Mouse (Mus musculus): Measurements from ENCODE around the gene Cela3b.
"Not testable (repeated sequence)": the region's sequence is repeated elsewhere in the genome, so short reads cannot be mapped to it uniquely, and the experiment has no call there.

The Cela3b gene

GRCm38 (mm10) chr4:137461981-137462690 is 31.8 kb upstream of the Cela3b start:
- DNase-seq (ENCODE audit: low spot score), result no peak

DNA sequence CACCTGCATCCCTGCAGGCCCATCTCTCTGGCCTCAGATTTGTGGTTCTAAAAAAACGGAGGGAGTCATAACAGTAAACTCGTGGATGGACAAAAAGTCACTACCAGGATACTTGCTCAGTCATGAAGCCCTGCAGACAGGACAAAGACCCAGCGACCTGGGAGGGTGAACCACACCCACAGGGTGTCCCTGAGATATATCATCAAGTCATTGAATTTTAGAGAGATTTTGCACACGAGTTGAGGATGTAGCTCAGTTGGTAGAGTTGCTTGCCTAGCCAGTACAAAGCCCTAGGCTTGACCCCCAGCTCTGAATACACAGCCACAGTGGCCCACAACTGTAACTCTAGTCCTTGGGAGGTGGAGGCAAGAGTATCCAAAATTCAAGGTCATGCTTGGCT is 30.9 kb upstream of the Cela3b start:
- DNase-seq (ENCODE audit: low spot score), result no peak

GRCm38 (mm10) chr4:137460676-137461075 is 30.3 kb upstream of the Cela3b start:
- no peak for DNase-seq (ENCODE audit: low spot score)

DNA sequence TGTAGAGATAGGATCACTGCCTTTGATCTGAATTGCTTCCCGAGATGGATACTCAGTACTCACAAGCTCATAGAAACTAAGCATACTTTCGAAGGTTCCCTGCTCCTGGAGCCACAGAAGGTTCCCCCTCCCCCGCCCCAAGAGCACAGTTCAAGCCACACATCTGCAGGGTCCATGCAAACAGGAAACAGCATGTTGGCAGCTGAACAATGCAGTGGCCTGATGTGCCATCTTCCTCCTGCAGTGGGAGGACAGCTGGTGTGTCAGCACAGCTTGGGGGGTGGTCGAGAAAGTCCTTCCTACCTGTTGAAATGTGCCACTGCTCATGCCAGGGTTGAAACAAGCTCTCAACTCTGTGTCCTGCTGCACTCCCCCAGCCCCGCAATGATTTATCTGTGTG is 28.5 kb upstream of the Cela3b start:
- DNase-seq (ENCODE audit: low spot score), result no peak

DNA sequence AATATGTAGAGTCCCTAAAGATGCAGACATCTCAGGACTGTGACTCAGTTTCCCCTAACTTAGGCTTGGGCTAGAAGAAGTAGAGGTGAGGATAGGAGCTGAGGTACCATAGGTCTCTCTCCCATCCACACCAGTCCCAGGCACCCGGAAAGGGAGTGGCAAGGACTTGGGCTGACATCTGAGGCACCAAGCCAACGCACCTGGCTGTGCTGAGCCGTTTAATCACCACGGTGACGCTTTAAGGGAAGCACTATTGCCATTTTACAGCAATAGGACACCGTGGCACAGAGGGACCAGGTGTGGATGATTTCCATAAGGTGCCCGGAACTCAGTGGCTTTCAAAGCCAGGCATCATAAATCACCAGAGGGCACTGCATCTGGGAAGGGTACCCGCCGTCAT is 28.0 kb upstream of the Cela3b start:
- no peak for DNase-seq (ENCODE audit: low spot score)

DNA sequence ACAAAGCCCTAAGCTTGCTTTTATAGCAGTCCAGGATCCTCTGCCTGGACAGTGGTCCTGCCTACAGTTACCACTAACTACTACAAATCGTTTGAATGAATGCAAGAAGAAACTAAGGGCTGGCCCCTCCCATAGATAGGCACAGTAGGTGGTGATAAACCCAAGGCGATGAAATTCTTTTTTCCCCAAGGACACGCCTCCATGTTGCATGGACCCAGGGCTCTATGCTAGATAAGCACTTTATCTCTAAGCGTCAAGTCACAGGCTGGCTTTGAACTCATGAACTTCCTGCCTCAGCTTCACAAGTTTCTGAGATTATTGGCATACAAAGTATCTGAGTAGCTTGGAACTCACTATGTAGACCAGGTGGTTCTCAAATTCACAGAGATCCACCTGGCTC is 27.0 kb upstream of the Cela3b start:
- DNase-seq (ENCODE audit: low spot score), result no peak

DNA sequence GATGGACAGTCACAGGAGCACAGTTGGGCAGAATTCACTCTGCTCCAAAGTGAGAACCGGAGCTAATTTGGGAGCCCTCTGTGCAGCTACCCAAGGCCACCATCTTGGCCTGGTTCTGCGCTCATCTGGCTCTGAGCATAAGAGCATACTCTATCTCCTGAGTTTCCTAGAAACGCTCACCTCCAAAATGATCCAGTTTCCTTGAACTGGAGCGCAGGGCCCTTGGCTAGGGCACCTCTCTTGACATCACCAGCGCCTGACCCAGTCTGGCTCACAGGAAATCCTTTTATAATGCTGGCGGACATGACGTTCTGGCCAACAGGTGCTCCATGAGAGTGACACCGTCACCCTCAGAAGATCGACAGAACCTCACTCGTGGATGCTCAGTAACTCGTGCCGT is 26.2 kb upstream of the Cela3b start:
- no peak for DNase-seq (ENCODE audit: low spot score)

DNA sequence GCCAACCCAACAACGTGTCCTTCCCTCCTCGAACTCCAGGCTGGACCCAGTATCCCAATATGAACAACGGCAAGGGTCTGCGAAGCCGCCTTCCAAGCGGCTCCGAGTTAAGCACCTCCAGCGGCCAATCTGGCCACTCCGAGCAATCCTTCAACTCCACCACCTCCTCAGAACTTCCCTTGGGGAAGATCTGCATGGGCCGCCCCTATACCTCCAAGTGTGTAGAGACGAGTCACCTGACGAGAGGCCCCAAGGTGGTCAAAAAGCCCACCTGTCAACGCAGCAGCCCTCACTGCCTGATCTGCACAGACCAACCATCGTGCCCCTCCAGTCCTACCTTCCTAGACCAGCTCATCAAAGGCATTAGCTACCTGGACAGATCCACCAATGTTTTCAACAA is 24.2 kb upstream of the Cela3b start:
- no peak for DNase-seq (ENCODE audit: low spot score)

- DNase-seq (ENCODE audit: low spot score), result no peak
Measured at GRCm38 (mm10) chr4:137453234-137453767, 23.0 kb upstream of the Cela3b start, which contains the start of gene 1700013G24Rik. 1700013G24Rik (plus strand) TSS chr4:137453284.

DNA sequence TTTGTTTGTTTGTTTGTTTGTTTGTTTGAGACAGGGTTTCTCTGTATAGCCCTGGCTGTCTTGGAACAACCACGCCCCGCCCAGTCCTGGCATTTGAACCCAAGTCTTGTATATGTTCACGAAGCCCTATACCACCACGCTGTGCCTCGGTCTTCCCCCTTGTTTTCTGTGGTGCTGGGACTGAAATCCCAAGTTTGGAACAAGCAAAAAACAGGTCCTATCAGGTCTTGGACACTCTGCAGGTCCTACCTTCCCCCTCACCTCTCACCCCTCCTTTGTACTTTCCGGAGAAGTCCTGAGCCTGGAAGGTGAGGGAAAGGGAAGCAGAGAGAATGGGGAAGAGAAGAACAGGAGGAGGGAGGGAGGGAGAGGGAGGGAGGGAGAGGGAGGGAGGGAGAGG is 21.9 kb upstream of the Cela3b start:
- no peak for DNase-seq (ENCODE audit: low spot score)

GRCm38 (mm10) chr4:137449715-137450114 is 19.4 kb upstream of the Cela3b start:
- DNase-seq (ENCODE audit: low spot score), result no peak

- DNase-seq (ENCODE audit: low spot score), result no peak
Measured at GRCm38 (mm10) chr4:137449132-137449531, 18.8 kb upstream of the Cela3b start.

DNA sequence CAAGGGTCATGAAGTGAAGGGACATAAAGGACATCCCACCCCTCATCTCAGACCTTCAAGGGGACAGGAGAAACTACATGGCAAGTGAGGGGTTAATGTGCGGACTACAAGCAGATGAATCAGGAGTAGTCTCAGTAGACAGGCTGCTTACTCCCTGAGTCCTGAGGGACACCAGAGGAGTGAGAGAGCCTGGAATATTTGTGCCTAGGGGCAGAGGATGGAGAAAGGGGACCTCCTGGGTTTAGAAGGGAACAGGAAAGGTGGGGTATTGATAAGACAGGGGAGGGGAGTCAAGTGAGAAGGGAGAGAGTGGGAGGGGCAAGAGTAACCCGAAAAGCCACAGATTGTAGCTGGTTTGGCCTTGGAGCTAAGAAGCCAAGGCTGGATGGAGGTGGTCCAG is 18.3 kb upstream of the Cela3b start:
- no peak for DNase-seq (ENCODE audit: low spot score)

DNA sequence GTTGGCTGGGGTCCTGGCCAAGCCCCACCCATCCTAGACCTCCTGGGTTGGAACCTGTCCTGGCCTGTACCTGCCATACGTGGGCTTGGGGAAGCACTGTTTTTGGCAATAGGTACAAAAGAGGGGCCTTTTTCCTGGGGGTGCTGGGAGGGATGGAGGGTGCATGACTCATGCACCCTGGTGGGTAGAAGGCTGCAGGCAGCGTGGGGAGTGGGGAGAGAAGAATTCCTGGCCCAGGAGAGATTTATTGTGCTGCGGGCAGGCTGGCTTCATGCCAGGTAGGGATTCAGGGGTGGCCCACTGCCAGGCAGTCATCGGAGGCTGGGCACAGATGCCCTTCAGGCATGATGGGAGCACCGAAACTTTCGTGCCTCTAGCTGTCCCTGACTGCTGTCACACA is 17.9 kb upstream of the Cela3b start:
- no peak for DNase-seq (ENCODE audit: low spot score)

- DNase-seq (ENCODE audit: low spot score), result no peak
Measured at GRCm38 (mm10) chr4:137447363-137448196, 17.2 kb upstream of the Cela3b start.

DNA sequence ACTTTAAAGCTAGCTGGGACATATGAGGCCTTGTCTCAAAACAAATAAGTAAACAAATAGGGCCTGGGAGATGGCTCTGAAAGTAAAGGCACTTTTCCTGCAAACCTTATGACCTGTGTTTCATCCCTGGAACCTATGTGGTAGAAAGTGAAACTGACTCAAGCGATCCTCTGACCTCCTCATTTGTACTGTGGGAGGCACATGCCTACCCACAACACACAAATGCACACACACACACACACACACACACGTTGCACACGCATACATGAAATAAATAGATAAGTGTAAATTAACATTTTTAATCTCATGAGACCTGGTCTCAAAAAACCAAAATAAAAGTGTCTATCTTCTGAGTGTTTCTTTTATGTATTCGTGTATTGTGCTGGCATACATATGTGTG is 15.5 kb upstream of the Cela3b start:
- no peak for DNase-seq (ENCODE audit: low spot score)

- peak; percentile 32 for DNase-seq (ENCODE audit: low spot score)
Measured at GRCm38 (mm10) chr4:137443625-137444024, 13.3 kb upstream of the Cela3b start.

- DNase-seq (ENCODE audit: low spot score), result no peak
Measured at GRCm38 (mm10) chr4:137441332-137441731, 11.0 kb upstream of the Cela3b start.

DNA sequence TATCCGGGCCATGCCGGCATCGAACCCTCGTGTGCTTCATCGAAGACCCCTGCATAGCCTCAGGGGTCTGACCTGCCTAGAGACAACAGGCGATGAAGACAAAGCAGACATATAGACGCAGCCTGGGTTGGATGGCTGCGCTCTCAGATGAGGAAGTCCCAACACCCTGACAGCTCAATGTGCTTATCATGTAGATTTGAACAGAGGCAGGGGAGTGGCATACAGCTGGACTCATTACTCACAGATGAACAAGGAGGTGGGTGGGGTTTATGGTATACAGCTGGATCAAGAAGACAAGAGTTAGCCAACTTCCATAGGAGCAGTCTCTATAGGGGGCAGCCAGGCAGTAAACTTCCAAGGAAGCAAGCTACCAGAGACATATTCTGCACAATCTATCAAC is 8.5 kb upstream of the Cela3b start:
- no peak for DNase-seq (ENCODE audit: low spot score)

- DNase-seq (ENCODE audit: low spot score), result no peak
Measured at GRCm38 (mm10) chr4:137436979-137437669, 6.8 kb upstream of the Cela3b start.

DNA sequence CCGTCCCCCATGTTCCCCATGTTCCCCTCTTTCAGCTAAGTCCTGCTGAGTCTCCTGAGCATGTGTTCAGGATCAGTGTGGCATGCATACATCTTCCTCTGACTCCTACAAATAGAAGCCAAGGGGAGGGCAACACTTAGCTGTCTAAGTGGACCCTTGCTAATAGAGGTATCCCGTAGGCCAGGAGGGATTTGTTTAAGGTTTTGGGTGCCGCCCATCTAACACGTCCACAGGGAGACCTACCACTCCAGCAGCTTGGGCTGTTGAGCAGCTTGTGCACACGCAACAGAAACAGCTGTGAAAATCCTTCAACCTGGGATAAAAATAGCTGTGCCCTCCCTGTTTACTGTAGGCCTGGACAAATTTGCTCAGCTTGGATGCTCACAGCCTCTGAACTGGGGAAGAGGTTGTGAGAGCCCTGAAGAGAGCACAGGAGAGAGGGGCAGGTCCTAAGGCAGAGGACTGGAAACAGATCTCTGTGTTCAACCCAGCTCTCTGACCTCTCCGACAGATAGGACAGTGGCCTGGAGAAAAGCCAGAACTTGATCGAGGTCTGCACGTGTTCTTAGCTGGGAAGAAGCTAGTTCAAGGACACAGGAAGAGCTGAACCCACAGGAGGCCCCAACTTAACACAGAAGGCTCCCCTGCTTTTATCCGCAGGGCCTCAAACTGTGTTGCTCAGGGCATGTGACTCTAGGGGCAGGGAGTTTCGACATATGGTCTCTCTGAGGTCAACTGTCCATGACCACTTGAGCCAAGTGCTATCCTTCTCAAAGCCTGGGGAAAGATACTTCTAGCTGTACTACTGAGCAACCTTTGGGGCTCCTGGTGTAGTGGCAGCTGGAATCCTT is 2.6 kb upstream of the Cela3b start:
- not testable (repeated sequence) for DNase-seq (ENCODE audit: low spot score)

All from urinary bladder, postnatal 10 days (tissue).